Mouse (Mus musculus): ENCODE measurements around the gene Nxf7. TPM values are rescaled to one million over a fixed set of nuclear protein-coding genes. Genes with fewer than 3 reads are reported as not detected.
A peak's percentile ranks its signal among the peaks of the same experiment; 100 is the strongest.
"Not testable (repeated sequence)": the region's sequence is repeated elsewhere in the genome, so short reads cannot be mapped to it uniquely, and the experiment has no call there.

Nxf7 gene
- total and polyA plus RNA-seq, 2 experiments from 2014 or later, result not detected

DNA sequence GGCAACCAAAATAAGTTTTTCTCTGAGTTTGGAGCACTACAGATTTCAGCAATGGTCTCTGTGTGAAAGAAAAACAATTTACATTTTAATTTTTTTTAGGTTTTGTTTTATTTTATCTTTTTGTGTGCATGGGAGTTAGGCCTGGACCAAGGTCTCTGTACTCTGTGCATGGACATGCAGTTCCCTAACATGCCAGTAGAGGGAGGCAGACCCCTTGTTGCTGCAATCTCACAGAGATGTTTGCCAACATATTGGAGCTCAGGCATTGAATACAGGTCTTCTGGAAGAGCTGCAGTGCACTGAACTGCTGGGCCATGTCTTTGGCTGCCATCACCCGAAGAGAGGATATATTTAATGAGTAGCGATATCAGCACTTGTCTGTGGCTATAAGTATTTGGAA, 29.1 kb downstream of the Nxf7 start:
- WGBS, result 0% methylated on average over 1 of the region's 2 CpGs
- H3K4me3 ChIP-seq (ENCODE audit: low read depth, low read length); H3K27ac ChIP-seq (ENCODE audit: low read depth, low read length); H3K36me3 ChIP-seq (ENCODE audit: insufficient read depth, low read length); H3K4me2 ChIP-seq (ENCODE audit: low read depth, low read length, poor library complexity, severe bottlenecking); H3K9me3 ChIP-seq (ENCODE audit: low read length); H3K4me1 ChIP-seq (ENCODE audit: insufficient read depth, low read length); H3K9ac ChIP-seq (replicated peaks; ENCODE audit: low read length, poor library complexity, severe bottlenecking); H3K27me3 ChIP-seq (ENCODE audit: insufficient read depth, low read length): not testable (repeated sequence)
- ATAC-seq (ENCODE audit: low FRiP score) (peak; percentile 78; the same call in 1 of the 2 replicates), DNase-seq (ENCODE audit: low spot score) (peak; percentile 58)
- TF ChIP-seq CTCF (IDR thresholded peaks at IDR 0.05), result peak; percentile 80

DNA sequence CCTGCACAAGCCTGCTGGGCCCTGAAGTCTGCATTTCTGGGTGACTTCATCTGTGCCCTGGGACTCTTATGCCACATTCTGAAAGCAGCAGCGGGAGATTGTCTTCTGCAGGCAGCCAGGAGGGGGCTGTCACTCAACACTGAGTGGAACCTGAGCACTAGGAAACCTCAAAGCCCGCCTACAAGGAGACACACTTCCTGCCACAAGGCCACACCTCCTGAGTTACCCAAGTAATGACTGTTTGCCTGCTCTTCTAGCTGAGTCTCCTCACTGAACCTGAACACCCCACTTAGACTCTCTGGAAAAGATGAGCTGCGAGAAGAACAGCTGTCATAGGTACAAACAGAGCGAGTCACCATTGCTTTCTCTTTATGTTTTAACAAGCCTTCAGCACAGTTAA, 33.6 kb downstream of the Nxf7 start:
- H3K4me2 ChIP-seq (ENCODE audit: low read depth, low read length, poor library complexity, severe bottlenecking); H3K27me3 ChIP-seq (ENCODE audit: insufficient read depth, low read length); H3K9me3 ChIP-seq (ENCODE audit: low read length); H3K36me3 ChIP-seq (ENCODE audit: insufficient read depth, low read length); H3K4me1 ChIP-seq (ENCODE audit: insufficient read depth, low read length); H3K27ac ChIP-seq (ENCODE audit: low read depth, low read length); DNase-seq (ENCODE audit: low spot score); H3K4me3 ChIP-seq (ENCODE audit: low read depth, low read length); H3K9ac ChIP-seq (replicated peaks; ENCODE audit: low read length, poor library complexity, severe bottlenecking); ATAC-seq (ENCODE audit: low FRiP score): not testable (repeated sequence)
- WGBS, result 59% methylated on average over 4 of the region's 4 CpGs

DNA sequence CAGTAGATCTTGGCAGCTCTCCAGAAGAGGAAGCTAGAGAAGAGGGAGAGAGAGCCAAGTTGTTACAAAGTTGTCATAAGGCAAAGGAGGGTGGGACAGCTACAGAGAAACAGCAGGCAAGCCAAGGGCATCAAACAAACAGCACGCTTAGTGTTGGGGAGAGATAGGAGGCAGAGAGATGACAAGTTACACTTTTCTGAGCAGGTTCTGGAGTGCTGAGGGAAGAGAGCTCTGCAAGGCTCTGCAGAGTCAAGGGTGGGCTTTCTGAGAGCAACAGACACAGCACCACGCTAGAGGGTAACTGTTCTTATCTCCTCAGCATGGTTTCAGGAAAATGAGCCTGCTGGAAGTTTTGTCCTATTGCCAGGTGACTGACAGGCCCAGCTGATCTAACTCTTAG, 35.7 kb downstream of the Nxf7 start:
- ATAC-seq (ENCODE audit: low FRiP score) (no peak), DNase-seq (ENCODE audit: low spot score) (no peak)
- Histone ChIP-seq H3K27me3 (ENCODE audit: insufficient read depth, low read length) (no peaks in the 10 kb centered on the region), H3K4me3 (ENCODE audit: low read depth, low read length) (no peak overlapping the region), H3K4me2 (ENCODE audit: low read depth, low read length, poor library complexity, severe bottlenecking) (no peak overlapping the region), H3K9ac (replicated peaks; ENCODE audit: low read length, poor library complexity, severe bottlenecking) (no peak overlapping the region), H3K9me3 (ENCODE audit: low read length) (no peaks in the 10 kb centered on the region), H3K27ac (ENCODE audit: low read depth, low read length) (no peak overlapping the region), H3K36me3 (ENCODE audit: insufficient read depth, low read length) (no peaks in the 10 kb centered on the region), H3K4me1 (ENCODE audit: insufficient read depth, low read length) (no peaks in the 10 kb centered on the region)
- no peak for TF ChIP-seq CTCF (IDR thresholded peaks at IDR 0.05)
- WGBS, result 57% methylated on average over 2 of the region's 2 CpGs

DNA sequence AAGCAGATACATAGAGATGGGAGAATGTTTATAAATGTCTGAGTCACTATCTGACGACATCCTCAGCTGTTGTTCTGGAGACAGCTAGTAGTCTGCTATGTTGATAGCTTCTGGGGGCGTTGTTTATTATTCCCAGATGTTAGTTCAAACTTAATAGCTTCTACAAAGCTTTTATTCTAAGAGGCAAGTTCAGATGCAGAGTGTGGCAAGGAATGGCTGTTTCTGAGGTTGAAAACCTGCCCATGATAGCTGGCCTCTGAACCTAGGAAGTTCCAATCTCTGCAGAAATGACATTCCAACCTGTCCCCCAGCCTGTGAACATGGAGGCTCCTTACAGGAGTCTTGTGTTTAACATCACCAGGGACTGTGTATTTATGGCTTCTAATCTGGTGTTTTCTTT, 36.9 kb downstream of the Nxf7 start:
- not testable (repeated sequence) for H3K9me3 ChIP-seq (ENCODE audit: low read length); H3K27ac ChIP-seq (ENCODE audit: low read depth, low read length); H3K4me2 ChIP-seq (ENCODE audit: low read depth, low read length, poor library complexity, severe bottlenecking); H3K36me3 ChIP-seq (ENCODE audit: insufficient read depth, low read length); H3K27me3 ChIP-seq (ENCODE audit: insufficient read depth, low read length); DNase-seq (ENCODE audit: low spot score); H3K4me1 ChIP-seq (ENCODE audit: insufficient read depth, low read length); H3K9ac ChIP-seq (replicated peaks; ENCODE audit: low read length, poor library complexity, severe bottlenecking); H3K4me3 ChIP-seq (ENCODE audit: low read depth, low read length); ATAC-seq (ENCODE audit: low FRiP score)
- 60% methylated on average over 2 of the region's 2 CpGs for WGBS

DNA sequence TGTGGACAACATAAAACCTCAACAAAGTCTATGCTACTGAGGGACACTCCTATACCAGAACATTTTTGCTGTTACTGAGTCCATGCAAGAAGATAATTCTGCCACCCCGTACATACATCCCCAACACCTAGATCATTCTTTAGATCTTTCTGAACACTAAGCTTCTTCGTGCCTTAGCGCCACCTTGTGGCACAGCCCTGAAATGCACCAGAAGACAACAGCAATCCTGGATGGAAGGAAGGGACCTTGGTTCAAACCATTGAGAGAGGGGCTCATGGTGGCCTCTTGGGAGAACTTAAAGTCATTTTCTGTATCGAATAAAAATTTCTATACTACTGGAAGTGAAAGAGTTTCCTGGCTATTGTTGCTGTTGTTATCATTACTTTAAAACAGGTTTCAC, 37.6 kb downstream of the Nxf7 start:
- not testable (repeated sequence) for H3K27me3 ChIP-seq (ENCODE audit: insufficient read depth, low read length); H3K4me2 ChIP-seq (ENCODE audit: low read depth, low read length, poor library complexity, severe bottlenecking); H3K36me3 ChIP-seq (ENCODE audit: insufficient read depth, low read length); H3K4me3 ChIP-seq (ENCODE audit: low read depth, low read length); H3K9ac ChIP-seq (replicated peaks; ENCODE audit: low read length, poor library complexity, severe bottlenecking); H3K4me1 ChIP-seq (ENCODE audit: insufficient read depth, low read length); H3K9me3 ChIP-seq (ENCODE audit: low read length); ATAC-seq (ENCODE audit: low FRiP score); H3K27ac ChIP-seq (ENCODE audit: low read depth, low read length); DNase-seq (ENCODE audit: low spot score)
- peak; percentile 50 for TF ChIP-seq CTCF (IDR thresholded peaks at IDR 0.05)
- 30% methylated on average over 4 of the region's 4 CpGs for WGBS

DNA sequence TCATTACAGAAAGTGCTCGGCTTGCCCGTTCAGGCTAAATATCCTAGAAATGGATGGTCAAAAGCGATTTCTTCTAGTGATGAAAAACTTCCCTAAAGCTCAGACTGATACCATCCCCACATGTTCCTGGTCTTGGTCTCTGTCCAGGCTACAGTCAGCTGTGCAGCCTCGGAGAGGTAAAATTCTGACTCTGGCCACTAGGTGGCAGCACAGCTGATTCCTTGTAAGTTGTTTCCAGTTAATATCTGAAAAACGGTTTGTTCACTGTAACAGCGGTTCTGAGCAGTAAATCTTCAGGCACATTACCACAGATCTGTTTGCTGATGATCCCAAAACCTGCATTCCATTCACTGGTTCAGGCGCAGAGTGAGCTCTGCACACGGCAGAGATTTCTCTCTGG, 38.9 kb downstream of the Nxf7 start:
- not testable (repeated sequence) for ATAC-seq (ENCODE audit: low FRiP score); H3K27me3 ChIP-seq (ENCODE audit: insufficient read depth, low read length); H3K27ac ChIP-seq (ENCODE audit: low read depth, low read length); H3K36me3 ChIP-seq (ENCODE audit: insufficient read depth, low read length); H3K9me3 ChIP-seq (ENCODE audit: low read length); H3K4me2 ChIP-seq (ENCODE audit: low read depth, low read length, poor library complexity, severe bottlenecking); H3K4me1 ChIP-seq (ENCODE audit: insufficient read depth, low read length); H3K9ac ChIP-seq (replicated peaks; ENCODE audit: low read length, poor library complexity, severe bottlenecking); H3K4me3 ChIP-seq (ENCODE audit: low read depth, low read length)
- peak; percentile 58 for TF ChIP-seq CTCF (IDR thresholded peaks at IDR 0.05)
- peak; percentile 8 for DNase-seq (ENCODE audit: low spot score)
- WGBS, result 29% methylated on average over 8 of the region's 8 CpGs

Other genes starting within 250 kb of the Nxf7 start
- not detected in 2 replicates for gene Gm5128, start 225.5 kb downstream of the Nxf7 start, total RNA-seq (2014; rRNA removed)
- gene Gm5128, start 225.5 kb downstream of the Nxf7 start, polyA plus RNA-seq (2015; fragmentation: Nextera tagmentation; extraction: Ambion mirVana), result 0.05 TPM in 1 of 2 replicates, not detected in the other
- 0.05 TPM in 1 of 2 replicates, not detected in the other for gene Gm7903, start 164.9 kb downstream of the Nxf7 start, total RNA-seq (2014; rRNA removed)
- gene Gm7903, start 164.9 kb downstream of the Nxf7 start, polyA plus RNA-seq (2015; fragmentation: Nextera tagmentation; extraction: Ambion mirVana), result not detected in 2 replicates
- not detected in 2 replicates for gene AV320801, start 104.2 kb downstream of the Nxf7 start, total RNA-seq (2014; rRNA removed)
- not detected in 2 replicates for gene AV320801, start 104.2 kb downstream of the Nxf7 start, polyA plus RNA-seq (2015; fragmentation: Nextera tagmentation; extraction: Ambion mirVana)
- not detected in 2 replicates for gene Prame, start 28.9 kb upstream of the Nxf7 start, total RNA-seq (2014; rRNA removed)
- not detected in 2 replicates for gene Prame, start 28.9 kb upstream of the Nxf7 start, polyA plus RNA-seq (2015; fragmentation: Nextera tagmentation; extraction: Ambion mirVana)
- gene Tcp11x2, start 95.0 kb upstream of the Nxf7 start, total RNA-seq (2014; rRNA removed), result not detected in 2 replicates
- gene Tcp11x2, start 95.0 kb upstream of the Nxf7 start, polyA plus RNA-seq (2015; fragmentation: Nextera tagmentation; extraction: Ambion mirVana), result 0.09 TPM in 1 of 2 replicates, not detected in the other
- not detected in 2 replicates for gene Tmsb15a, start 126.5 kb upstream of the Nxf7 start, total RNA-seq (2014; rRNA removed)
- not detected in 2 replicates for gene Tmsb15a, start 126.5 kb upstream of the Nxf7 start, polyA plus RNA-seq (2015; fragmentation: Nextera tagmentation; extraction: Ambion mirVana)
- 13.1 and 22.9 TPM in 2 replicates for gene Armcx5, start 144.0 kb upstream of the Nxf7 start, total RNA-seq (2014; rRNA removed)
- gene Armcx5, start 144.0 kb upstream of the Nxf7 start, polyA plus RNA-seq (2015; fragmentation: Nextera tagmentation; extraction: Ambion mirVana), result 23.8 and 31.7 TPM in 2 replicates
- 378 and 474 TPM in 2 replicates for gene Gprasp1, start 144.0 kb upstream of the Nxf7 start, total RNA-seq (2014; rRNA removed)
- gene Gprasp1, start 144.0 kb upstream of the Nxf7 start, polyA plus RNA-seq (2015; fragmentation: Nextera tagmentation; extraction: Ambion mirVana), result 288 and 301 TPM in 2 replicates
- gene Bhlhb9, start 198.8 kb upstream of the Nxf7 start, total RNA-seq (2014; rRNA removed), result 69.9 and 80.2 TPM in 2 replicates
- 106 and 109 TPM in 2 replicates for gene Bhlhb9, start 198.8 kb upstream of the Nxf7 start, polyA plus RNA-seq (2015; fragmentation: Nextera tagmentation; extraction: Ambion mirVana)
- gene Gprasp2, start 240.3 kb upstream of the Nxf7 start, total RNA-seq (2014; rRNA removed), result 198 and 252 TPM in 2 replicates
- gene Gprasp2, start 240.3 kb upstream of the Nxf7 start, polyA plus RNA-seq (2015; fragmentation: Nextera tagmentation; extraction: Ambion mirVana), result 285 and 291 TPM in 2 replicates